Mouse (Mus musculus) lung, embryonic 15.5 days (tissue): ENCODE results near the gene Ttn. TPM values are rescaled to one million over a fixed set of nuclear protein-coding genes. Genes with fewer than 3 reads are reported as not detected.

Experiments used
- ATAC-seq: fragments of 200-750 bp; cut with Nextera tagmentation; 2 replicates; pipeline ENCODE4 v1.8.0; 2017; ENCODE audit warnings: moderate number of reproducible peaks, borderline replicate concordance; ENCODE audit not compliant: low FRiP score, low TSS enrichment; ENCODE audit errors: extremely low read depth
- H3K27ac ChIP-seq: fragments of 300-500 bp; sonication (generic); 2 replicates; pipeline ENCODE4 v1.5.1; 2015; ENCODE audit warnings: moderate library complexity, mild to moderate bottlenecking, inconsistent platforms
- H3K27me3 ChIP-seq: fragments of 300-500 bp; sonication (generic); 2 replicates; pipeline ENCODE4 v1.6.1; 2015; ENCODE audit warnings: inconsistent platforms
- H3K36me3 ChIP-seq: fragments of 300-500 bp; sonication (generic); 2 replicates; pipeline ENCODE4 v1.6.1; 2015; ENCODE audit warnings: inconsistent platforms
- H3K4me1 ChIP-seq: fragments of 300-500 bp; sonication (generic); 2 replicates; pipeline ENCODE4 v1.6.1; 2015; ENCODE audit warnings: inconsistent platforms
- H3K4me2 ChIP-seq: fragments of 300-500 bp; sonication (generic); 2 replicates; pipeline ENCODE4 v1.6.1; 2015; ENCODE audit warnings: inconsistent platforms, mild to moderate bottlenecking, moderate library complexity
- H3K4me3 ChIP-seq: fragments of 300-500 bp; sonication (generic); 2 replicates; pipeline ENCODE4 v1.5.1; 2015; ENCODE audit warnings: mild to moderate bottlenecking, inconsistent platforms
- H3K9ac ChIP-seq: fragments of 300-500 bp; sonication (generic); 2 replicates; pipeline ENCODE4 v1.6.1; 2015; ENCODE audit warnings: inconsistent platforms
- H3K9me3 ChIP-seq: fragments of 300-500 bp; sonication (generic); 2 replicates; pipeline ENCODE4 v1.6.1; 2016; ENCODE audit warnings: inconsistent platforms
- WGBS: fragments of 180-500 bp; shearing (Covaris S2); methylation state at CpG from one replicate; pipeline ENCODE4 v1.1.7; 2015; 5-methylcytosine and 5-hydroxymethylcytosine counted together
- polyA plus RNA-seq: library from polyadenylated mRNA; unstranded; fragments of >200 nt; fragmentation: Nextera tagmentation; extraction: Ambion mirVana; gene quantifications from 2 replicates; pipeline ENCODE4 v1.2.1, GENCODE M21; 2015

Gene Ttn
- polyA plus RNA-seq, 1 experiment from 2014 or later = 21.3 TPM

- peaks cover 2% of the 10 kb centered on the region; the same call in 1 of the 2 replicates for H3K9me3 ChIP-seq
- H3K27me3 ChIP-seq = no peaks in the 10 kb centered on the region
- no peak overlapping the region for H3K4me3 ChIP-seq
- ATAC-seq = no peak
- no peak overlapping the region for H3K4me2 ChIP-seq
- 90% methylated on average over 6 of the region's 6 CpGs for WGBS
- no peak overlapping the region for H3K9ac ChIP-seq
- H3K27ac ChIP-seq = no peak overlapping the region
- no peaks in the 10 kb centered on the region for H3K4me1 ChIP-seq
- H3K36me3 ChIP-seq = no peaks in the 10 kb centered on the region
Measured at GRCm38 (mm10) chr2:76762154-76762553, 220.2 kb downstream of the Ttn start.

GRCm38 (mm10) chr2:76756461-76756860 lies 225.9 kb downstream of the Ttn start:
- no peak overlapping the region for H3K27ac ChIP-seq
- no peak overlapping the region for H3K4me3 ChIP-seq
- no peaks in the 10 kb centered on the region for H3K4me1 ChIP-seq
- WGBS = 94% methylated on average over 15 of the region's 15 CpGs
- H3K9me3 ChIP-seq = peaks cover 2% of the 10 kb centered on the region; the same call in 1 of the 2 replicates
- H3K27me3 ChIP-seq = no peaks in the 10 kb centered on the region
- no peak for ATAC-seq
- H3K9ac ChIP-seq = no peak overlapping the region
- H3K36me3 ChIP-seq = no peaks in the 10 kb centered on the region
- H3K4me2 ChIP-seq = no peak overlapping the region

- no peaks in the 10 kb centered on the region for H3K4me1 ChIP-seq
- no peak overlapping the region for H3K27ac ChIP-seq
- H3K4me2 ChIP-seq = no peak overlapping the region
- H3K9me3 ChIP-seq = no peaks in the 10 kb centered on the region; the same call in 1 of the 2 replicates
- no peaks in the 10 kb centered on the region for H3K27me3 ChIP-seq
- no peak overlapping the region for H3K9ac ChIP-seq
- ATAC-seq = no peak
- H3K4me3 ChIP-seq = no peak overlapping the region
- WGBS = 88% methylated on average over 6 of the region's 6 CpGs
- H3K36me3 ChIP-seq = no peaks in the 10 kb centered on the region
Measured at GRCm38 (mm10) chr2:76751993-76752392, 230.4 kb downstream of the Ttn start.

GRCm38 (mm10) chr2:76749341-76750110 lies 232.8 kb downstream of the Ttn start:
- no peaks in the 10 kb centered on the region for H3K27me3 ChIP-seq
- no peaks in the 10 kb centered on the region for H3K36me3 ChIP-seq
- H3K9me3 ChIP-seq = no peaks in the 10 kb centered on the region; the same call in 1 of the 2 replicates

GRCm38 (mm10) chr2:76748696-76749095 lies 233.7 kb downstream of the Ttn start:
- H3K9ac ChIP-seq = no peak overlapping the region
- H3K27me3 ChIP-seq = no peaks in the 10 kb centered on the region
- WGBS = 91% methylated on average over 14 of the region's 14 CpGs
- H3K27ac ChIP-seq = no peak overlapping the region
- H3K9me3 ChIP-seq = no peaks in the 10 kb centered on the region; the same call in 1 of the 2 replicates
- ATAC-seq = no peak
- no peak overlapping the region for H3K4me3 ChIP-seq
- H3K4me2 ChIP-seq = no peak overlapping the region
- no peaks in the 10 kb centered on the region for H3K36me3 ChIP-seq
- H3K4me1 ChIP-seq = no peaks in the 10 kb centered on the region

More at GRCm38 (mm10) chr2:76749341-76750110, 232.8 kb downstream of the Ttn start:
- Histone ChIP-seq H3K4me3 (no peak overlapping the region), H3K4me2 (no peak overlapping the region), H3K4me1 (no peaks in the 10 kb centered on the region), H3K9ac (no peak overlapping the region), H3K27ac (no peak overlapping the region)
- ATAC-seq = no peak
- 87% methylated on average over 21 of the region's 21 CpGs for WGBS

- H3K27ac ChIP-seq = no peak overlapping the region
- 92% methylated on average over 14 of the region's 14 CpGs for WGBS
- no peaks in the 10 kb centered on the region for H3K27me3 ChIP-seq
- H3K4me1 ChIP-seq = no peaks in the 10 kb centered on the region
- no peak for ATAC-seq
- no peaks in the 10 kb centered on the region for H3K36me3 ChIP-seq
- H3K4me2 ChIP-seq = no peak overlapping the region
- H3K4me3 ChIP-seq = no peak overlapping the region
- no peak overlapping the region for H3K9ac ChIP-seq
- no peaks in the 10 kb centered on the region for H3K9me3 ChIP-seq
Measured at GRCm38 (mm10) chr2:76719650-76720049, 262.7 kb downstream of the Ttn start.

GRCm38 (mm10) chr2:76714984-76715383 lies 267.4 kb downstream of the Ttn start:
- no peak overlapping the region for H3K4me2 ChIP-seq
- WGBS = 63% methylated on average over 8 of the region's 8 CpGs
- no peak overlapping the region for H3K9ac ChIP-seq
- no peaks in the 10 kb centered on the region for H3K4me1 ChIP-seq
- no peak overlapping the region for H3K27ac ChIP-seq
- no peak overlapping the region for H3K4me3 ChIP-seq
- H3K9me3 ChIP-seq = peaks cover 7% of the 10 kb centered on the region; the same call in 1 of the 2 replicates
- H3K36me3 ChIP-seq = peaks cover 7% of the 10 kb centered on the region; the same call in 1 of the 2 replicates
- no peak for ATAC-seq
- H3K27me3 ChIP-seq = no peaks in the 10 kb centered on the region

GRCm38 (mm10) chr2:76708512-76708911 lies 273.8 kb downstream of the Ttn start:
- no peaks in the 10 kb centered on the region for H3K4me1 ChIP-seq
- no peak overlapping the region for H3K9ac ChIP-seq
- H3K36me3 ChIP-seq = peaks cover 10% of the 10 kb centered on the region; the same call in 1 of the 2 replicates
- 83% methylated on average over 3 of the region's 3 CpGs for WGBS
- H3K27ac ChIP-seq = no peak overlapping the region
- no peaks in the 10 kb centered on the region for H3K27me3 ChIP-seq
- no peak for ATAC-seq
- H3K4me2 ChIP-seq = no peak overlapping the region
- H3K4me3 ChIP-seq = no peak overlapping the region
- peaks cover 7% of the 10 kb centered on the region; the same call in 1 of the 2 replicates for H3K9me3 ChIP-seq

- WGBS = 91% methylated on average over 13 of the region's 13 CpGs
- Histone ChIP-seq H3K9ac (no peak overlapping the region), H3K4me2 (no peak overlapping the region), H3K4me1 (no peaks in the 10 kb centered on the region), H3K36me3 (peaks cover 8% of the 10 kb centered on the region; the same call in 1 of the 2 replicates), H3K4me3 (no peak overlapping the region), H3K27me3 (no peaks in the 10 kb centered on the region), H3K27ac (no peak overlapping the region), H3K9me3 (no peaks in the 10 kb centered on the region; the same call in 1 of the 2 replicates)
- no peak for ATAC-seq
Measured at GRCm38 (mm10) chr2:76705655-76706054, 276.7 kb downstream of the Ttn start.

DNA sequence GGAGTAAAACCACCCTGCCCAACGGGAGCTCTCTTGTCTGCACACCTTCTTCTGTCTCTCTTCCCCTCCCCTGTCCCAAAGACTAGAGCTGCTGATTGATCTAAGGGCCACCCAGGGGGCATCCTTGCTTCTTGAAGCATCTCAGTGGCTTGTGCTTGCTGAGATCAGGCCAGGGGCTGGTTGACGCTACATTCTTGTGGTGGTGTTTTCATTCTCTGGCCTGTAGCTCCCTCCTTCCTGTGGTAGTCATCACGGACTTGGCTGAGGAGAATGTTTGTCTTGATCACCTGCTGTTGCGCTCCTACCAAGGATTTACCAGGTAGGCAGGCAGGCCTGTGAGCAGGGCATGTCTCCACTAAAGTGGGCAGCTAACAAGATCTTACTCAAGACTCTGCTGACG lies 279.6 kb downstream of the Ttn start:
- no peak overlapping the region for H3K27ac ChIP-seq
- H3K27me3 ChIP-seq = no peaks in the 10 kb centered on the region
- no peak overlapping the region for H3K4me3 ChIP-seq
- H3K4me2 ChIP-seq = no peak overlapping the region
- no peak overlapping the region for H3K9ac ChIP-seq
- no peaks in the 10 kb centered on the region for H3K4me1 ChIP-seq
- no peaks in the 10 kb centered on the region for H3K36me3 ChIP-seq
- 69% methylated on average over 5 of the region's 5 CpGs for WGBS
- no peak for ATAC-seq
- H3K9me3 ChIP-seq = no peaks in the 10 kb centered on the region

GRCm38 (mm10) chr2:76702188-76702587 lies 280.2 kb downstream of the Ttn start:
- ATAC-seq = no peak
- no peak overlapping the region for H3K27ac ChIP-seq
- H3K27me3 ChIP-seq = no peaks in the 10 kb centered on the region
- no peak overlapping the region for H3K9ac ChIP-seq
- H3K4me3 ChIP-seq = no peak overlapping the region
- H3K4me1 ChIP-seq = no peaks in the 10 kb centered on the region
- H3K9me3 ChIP-seq = no peaks in the 10 kb centered on the region
- 0 out of 2 replicates have a peak, but pooled peaks cover 3% of the 10 kb centered on the region for H3K36me3 ChIP-seq
- H3K4me2 ChIP-seq = no peak overlapping the region
- 80% methylated on average over 3 of the region's 3 CpGs for WGBS

GRCm38 (mm10) chr2:76695290-76695689 lies 287.1 kb downstream of the Ttn start:
- Histone ChIP-seq H3K9ac (no peak overlapping the region), H3K27me3 (no peaks in the 10 kb centered on the region), H3K36me3 (peaks cover 53% of the 10 kb centered on the region), H3K4me3 (no peak overlapping the region), H3K9me3 (no peaks in the 10 kb centered on the region), H3K4me2 (no peak overlapping the region), H3K27ac (no peak overlapping the region), H3K4me1 (no peaks in the 10 kb centered on the region)
- ATAC-seq = no peak
- 69% methylated on average over 6 of the region's 6 CpGs for WGBS
